Mouse (Mus musculus) testis, adult 2 months (tissue): ENCODE results near the gene Gm29776. TPM values are rescaled to one million over a fixed set of nuclear protein-coding genes. Genes with fewer than 3 reads are reported as not detected.

Experiments
- H3K27ac ChIP-seq: fragments of 200-500 bp; 2 replicates; pipeline ENCODE4 v1.5.1; 2012; ENCODE audit warnings: low read depth, low read length; ENCODE audit not compliant: control insufficient read depth, insufficient read depth
- H3K27me3 ChIP-seq: fragments of 200-500 bp; 2 replicates; pipeline ENCODE4 v1.6.1; 2012; ENCODE audit warnings: mild to moderate bottlenecking, low read length, moderate library complexity; ENCODE audit not compliant: control insufficient read depth, insufficient read depth
- H3K36me3 ChIP-seq: fragments of 200-500 bp; 2 replicates; pipeline ENCODE4 v1.6.1; 2012; ENCODE audit warnings: mild to moderate bottlenecking, low read length; ENCODE audit not compliant: control insufficient read depth, insufficient read depth
- H3K4me1 ChIP-seq: fragments of 200-500 bp; 2 replicates; pipeline ENCODE4 v1.6.1; 2012; ENCODE audit warnings: low read length; ENCODE audit not compliant: control insufficient read depth, insufficient read depth
- H3K4me3 ChIP-seq: fragments of 200-500 bp; 2 replicates; pipeline ENCODE4 v1.5.1; 2012; ENCODE audit warnings: low read depth, mild to moderate bottlenecking, low read length, moderate library complexity, mixed read lengths; ENCODE audit not compliant: control insufficient read depth
- CTCF ChIP-seq: fragments of 200-500 bp; IDR thresholded peaks from 2 replicates; pipeline ENCODE4 v1.5.1; 2012; ENCODE audit warnings: low read depth, mild to moderate bottlenecking, inconsistent platforms, low read length, moderate library complexity; ENCODE audit not compliant: control insufficient read depth, insufficient read depth, insufficient replicate concordance
- POLR2A ChIP-seq: fragments of 200-500 bp; IDR thresholded peaks from 2 replicates; pipeline ENCODE4 v1.6.1; 2012; ENCODE audit warnings: low read depth, mild to moderate bottlenecking, inconsistent platforms, low read length, moderate library complexity; ENCODE audit not compliant: control insufficient read depth
- polyA plus RNA-seq: library from polyadenylated mRNA; depleted of rRNA; stranded (reverse); fragments of >200 nt; gene quantifications from 2 replicates; pipeline ENCODE4 v1.2.3, GENCODE M21; 2012

Gene Gm29776
- polyA plus RNA-seq, 1 experiment = 0.22 TPM

DNA sequence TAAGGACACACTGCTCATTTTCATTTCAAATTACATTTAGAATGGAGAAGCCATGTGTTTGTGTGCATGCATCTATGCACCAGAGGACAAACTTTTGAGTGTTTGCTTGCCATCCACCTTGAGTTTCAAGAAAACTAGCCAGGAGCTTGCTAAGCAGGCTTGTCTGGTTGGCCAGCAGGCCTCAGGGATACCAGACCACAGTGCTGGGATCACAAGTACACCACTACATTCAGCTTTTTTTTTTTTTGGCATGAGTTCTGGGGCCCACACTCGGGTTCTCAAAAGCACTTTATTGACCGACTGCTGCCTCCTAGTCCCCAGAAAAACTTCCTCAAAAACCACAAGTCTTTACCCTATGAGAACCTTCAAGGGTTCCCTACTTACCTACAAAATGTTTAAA, 24.3 kb downstream of the Gm29776 start:
- Histone ChIP-seq H3K27ac (no peak overlapping the region), H3K36me3 (peaks cover 7% of the 10 kb centered on the region)
- TF ChIP-seq CTCF = no peak
- TF ChIP-seq POLR2A = no peak

DNA sequence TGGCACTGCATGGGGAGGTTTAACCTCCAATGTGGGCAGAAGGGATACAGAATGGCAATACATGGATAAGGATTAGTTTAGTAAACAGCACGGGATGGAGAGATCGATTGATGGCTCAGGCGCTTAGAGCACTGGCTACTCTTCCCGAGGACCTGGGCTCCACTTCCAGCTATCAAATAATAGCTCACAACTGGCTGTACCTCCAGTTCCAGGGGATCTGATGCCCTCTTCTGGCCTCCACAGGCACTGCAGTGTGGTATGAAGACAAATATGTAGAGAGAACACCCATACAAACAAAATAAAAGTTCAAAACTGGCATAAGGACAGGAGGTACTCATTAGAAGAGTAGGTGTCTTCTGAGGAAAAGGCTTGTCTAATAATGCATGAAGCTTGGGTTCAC, 29.3 kb downstream of the Gm29776 start:
- Histone ChIP-seq H3K36me3 (peaks cover 3% of the 10 kb centered on the region), H3K27ac (no peak overlapping the region), H3K4me3 (no peak overlapping the region), H3K27me3 (no peaks in the 10 kb centered on the region), H3K4me1 (no peaks in the 10 kb centered on the region; the same call in 1 of the 2 replicates)
- TF ChIP-seq CTCF (peak; percentile 46; the same call in 1 of the 2 replicates), POLR2A (no peak)

More for the DNA sequence above, 24.3 kb downstream of the Gm29776 start:
- no peaks in the 10 kb centered on the region for H3K4me1 ChIP-seq
- no peaks in the 10 kb centered on the region for H3K27me3 ChIP-seq
- H3K4me3 ChIP-seq = no peak overlapping the region

DNA sequence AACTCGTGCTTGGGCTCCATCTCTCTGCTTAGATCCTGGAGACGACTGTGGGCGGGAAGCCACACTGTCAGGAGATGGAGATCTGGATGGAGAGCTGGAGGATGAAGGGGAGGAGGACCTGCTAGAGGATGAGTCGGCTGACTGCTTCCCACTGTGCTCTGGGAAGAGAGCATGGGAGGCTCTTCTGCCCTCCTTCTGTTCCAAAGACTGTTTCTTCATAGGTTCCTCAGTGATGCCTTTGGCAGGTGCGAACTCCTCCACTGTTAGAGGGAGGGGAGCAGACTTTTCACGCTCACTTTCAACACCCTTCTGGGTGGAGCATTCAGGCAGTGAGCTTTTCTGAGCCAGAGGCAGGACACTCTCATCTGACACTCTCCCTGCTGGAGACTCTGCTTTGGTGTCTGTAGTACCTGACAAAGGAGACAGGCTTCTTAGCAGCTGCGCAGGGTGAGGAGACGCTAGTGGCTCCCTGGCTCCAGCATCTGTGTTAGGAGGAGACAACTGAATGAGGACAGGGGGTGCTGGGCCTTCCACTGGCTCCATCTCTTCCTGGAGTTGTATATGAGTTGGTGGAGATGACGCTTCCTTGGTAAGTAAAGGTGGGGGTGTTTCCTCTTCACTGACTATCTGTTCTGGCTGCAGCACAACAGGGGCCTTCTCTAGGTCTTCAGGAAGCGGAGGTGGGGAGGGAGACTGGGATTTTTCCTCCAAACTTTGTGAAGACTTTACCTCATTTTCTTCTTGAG, 34.0 kb downstream of the Gm29776 start:
- no peak for TF ChIP-seq CTCF
- TF ChIP-seq POLR2A = no peak
- no peaks in the 10 kb centered on the region for H3K27me3 ChIP-seq
- no peak overlapping the region for H3K4me3 ChIP-seq
- no peaks in the 10 kb centered on the region; the same call in 1 of the 2 replicates for H3K4me1 ChIP-seq
- peaks cover 10% of the 10 kb centered on the region for H3K36me3 ChIP-seq
- H3K27ac ChIP-seq = no peak overlapping the region

DNA sequence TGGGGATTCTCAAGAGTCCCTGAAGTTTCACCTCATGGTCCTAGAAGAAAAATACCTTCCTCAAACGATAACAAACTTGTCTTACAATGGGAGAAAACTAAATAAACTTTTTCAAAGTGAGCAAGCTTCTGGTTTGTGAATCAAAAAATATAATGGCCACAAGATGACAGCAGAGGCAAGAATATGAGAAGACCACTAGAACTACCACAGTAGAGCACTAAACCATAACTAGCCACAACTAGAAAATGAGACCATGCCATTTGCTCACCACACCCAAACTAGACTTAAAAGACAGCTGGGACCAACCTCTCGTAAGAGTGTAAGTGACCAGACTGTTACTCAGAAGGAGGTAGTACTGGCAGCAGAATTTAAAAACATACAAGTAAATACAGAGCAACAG, 38.6 kb downstream of the Gm29776 start:
- TF ChIP-seq POLR2A (no peak), CTCF (no peak)
- Histone ChIP-seq H3K4me3 (no peak overlapping the region), H3K27me3 (no peaks in the 10 kb centered on the region), H3K4me1 (no peaks in the 10 kb centered on the region), H3K27ac (no peak overlapping the region), H3K36me3 (peaks cover 10% of the 10 kb centered on the region)

DNA sequence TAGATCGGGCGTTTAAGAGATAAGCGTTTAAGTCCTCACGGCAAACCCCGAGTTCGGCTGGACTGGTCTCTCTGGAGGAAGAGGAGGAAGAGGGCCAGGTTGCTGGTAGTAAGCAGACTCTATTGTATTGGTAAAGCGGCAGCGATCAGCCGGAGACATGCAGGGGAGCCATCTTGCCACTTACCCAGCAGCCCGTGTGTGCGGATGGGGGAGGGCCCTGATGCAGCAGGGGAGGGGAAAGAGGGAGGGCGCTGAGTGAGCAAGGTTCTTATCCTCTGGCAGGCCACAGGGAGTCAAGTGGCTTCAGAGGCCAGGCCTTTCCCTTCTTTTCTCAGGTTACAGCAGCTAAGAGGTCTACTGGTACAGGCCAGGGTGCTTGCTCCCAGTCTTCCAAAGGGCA, 45.1 kb downstream of the Gm29776 start:
- H3K4me1 ChIP-seq = no peaks in the 10 kb centered on the region; the same call in 1 of the 2 replicates
- H3K27me3 ChIP-seq = no peaks in the 10 kb centered on the region
- peak overlapping the region; percentile 53 for H3K4me3 ChIP-seq
- no peak overlapping the region for H3K27ac ChIP-seq
- TF ChIP-seq POLR2A (no peak), CTCF (no peak)
- H3K36me3 ChIP-seq = peaks cover 3% of the 10 kb centered on the region

DNA sequence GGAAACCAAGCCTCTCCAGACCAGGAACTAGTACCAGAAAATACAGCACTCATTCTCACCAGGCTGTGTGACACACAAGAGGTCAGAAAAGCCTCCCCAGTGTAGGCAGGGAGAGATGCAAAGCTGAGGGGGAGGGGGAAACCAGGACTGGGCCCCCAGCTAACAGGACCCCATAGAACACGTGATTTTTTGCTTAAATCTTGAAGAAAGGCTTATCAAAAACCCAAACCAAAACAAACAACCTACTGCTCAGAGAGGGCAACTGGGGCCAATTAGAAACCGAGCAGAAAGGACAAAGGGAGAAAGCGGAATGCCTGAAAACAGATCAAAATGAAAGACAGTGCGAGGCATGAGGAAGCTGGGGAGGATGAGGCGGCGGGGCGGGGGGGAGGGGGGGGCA, 45.8 kb downstream of the Gm29776 start:
- Histone ChIP-seq H3K4me1 (no peaks in the 10 kb centered on the region; the same call in 1 of the 2 replicates), H3K27me3 (no peaks in the 10 kb centered on the region), H3K27ac (no peak overlapping the region; the same call in 1 of the 2 replicates), H3K4me3 (no peak overlapping the region), H3K36me3 (peaks cover 3% of the 10 kb centered on the region)
- TF ChIP-seq CTCF (no peak), POLR2A (no peak)

DNA sequence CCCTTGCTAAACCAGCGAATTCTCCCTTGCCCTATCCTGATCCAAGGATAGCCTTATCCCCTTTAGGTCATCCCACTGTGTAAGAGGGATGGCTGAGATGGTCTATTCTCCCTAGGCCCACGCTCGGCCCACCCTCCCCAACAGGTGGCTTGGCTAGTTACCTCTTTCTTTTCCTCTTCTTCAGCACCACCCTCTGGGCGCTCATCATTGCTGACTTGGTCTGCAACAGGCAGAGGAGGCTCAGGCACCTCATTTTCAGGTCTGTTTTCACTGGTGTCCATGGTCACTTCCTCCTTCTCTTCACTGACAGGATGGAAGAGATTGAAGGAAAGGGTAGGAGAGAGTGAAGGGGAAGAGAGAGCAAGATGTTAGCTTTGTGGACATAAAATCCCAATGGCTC, 47.1 kb downstream of the Gm29776 start:
- Histone ChIP-seq H3K4me1 (no peaks in the 10 kb centered on the region; the same call in 1 of the 2 replicates), H3K27me3 (no peaks in the 10 kb centered on the region), H3K36me3 (peaks cover 3% of the 10 kb centered on the region), H3K27ac (no peak overlapping the region), H3K4me3 (no peak overlapping the region)
- TF ChIP-seq POLR2A (no peak), CTCF (no peak)
